Mouse (Mus musculus) liver, adult (tissue): ENCODE data around the gene Slc35e1.

Experiments used
- GATA4 ChIP-seq: IDR thresholded peaks from 2 replicates; pipeline ENCODE4 v1.6.1; 2014; ENCODE audit warnings: mild to moderate bottlenecking, low read length; ENCODE audit not compliant: insufficient replicate concordance

Slc35e1 gene

DNA sequence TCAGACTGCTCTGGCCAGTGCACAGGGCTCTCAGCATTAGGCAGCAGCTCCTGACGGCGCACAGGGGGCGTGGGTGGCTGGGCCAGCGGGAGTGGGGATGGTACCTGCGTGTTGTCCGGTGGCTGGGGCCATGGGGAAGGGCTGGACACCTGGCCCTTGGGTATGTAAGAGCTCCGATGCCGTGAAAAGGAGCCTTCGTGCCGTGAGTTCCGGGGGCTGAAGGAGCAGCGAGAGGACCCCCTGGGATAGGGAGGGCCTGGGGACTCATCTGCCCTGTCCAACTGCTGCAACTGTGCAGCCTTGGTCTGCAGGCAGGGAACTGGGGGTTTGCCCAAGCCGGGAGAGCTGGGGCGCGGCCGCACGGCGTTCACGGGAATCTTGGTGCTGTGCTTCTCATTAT lies 3.8 kb upstream of the Slc35e1 start:
- no peak for TF ChIP-seq GATA4

DNA sequence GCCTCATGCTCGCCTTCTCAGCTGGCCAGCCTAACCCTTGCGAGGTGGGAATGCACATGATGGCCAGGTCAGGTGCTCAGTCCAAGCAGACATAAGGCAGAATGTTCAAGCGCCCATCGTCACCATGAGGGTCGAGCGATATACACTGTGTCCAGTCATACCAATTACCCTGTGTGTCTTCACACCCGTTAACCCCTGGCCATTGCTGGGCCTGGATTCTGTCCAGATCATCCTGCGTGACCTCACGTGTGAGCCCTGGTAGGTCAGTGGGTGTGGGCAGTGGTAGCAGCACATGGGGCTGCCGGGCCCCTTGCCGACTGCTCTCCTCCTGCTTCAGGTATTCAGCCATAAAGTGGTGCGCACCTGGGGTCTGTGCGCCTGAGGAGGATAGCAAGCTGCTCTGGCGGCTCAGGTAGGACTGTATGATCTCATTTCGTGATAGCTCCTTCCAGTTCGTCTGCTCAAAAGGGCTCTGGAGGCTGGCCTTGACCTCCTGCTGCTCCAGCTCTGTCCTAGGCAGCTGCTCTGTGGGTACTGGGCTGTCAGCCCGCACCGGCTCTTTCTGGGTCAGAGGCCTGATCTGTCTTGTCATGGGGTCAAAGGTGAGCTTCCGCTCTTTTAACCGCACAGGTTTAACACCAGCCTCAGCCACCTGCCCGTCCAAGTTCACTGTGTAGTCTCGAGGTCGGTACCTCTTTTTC lies 3.1 kb upstream of the Slc35e1 start:
- no peak for TF ChIP-seq GATA4

DNA sequence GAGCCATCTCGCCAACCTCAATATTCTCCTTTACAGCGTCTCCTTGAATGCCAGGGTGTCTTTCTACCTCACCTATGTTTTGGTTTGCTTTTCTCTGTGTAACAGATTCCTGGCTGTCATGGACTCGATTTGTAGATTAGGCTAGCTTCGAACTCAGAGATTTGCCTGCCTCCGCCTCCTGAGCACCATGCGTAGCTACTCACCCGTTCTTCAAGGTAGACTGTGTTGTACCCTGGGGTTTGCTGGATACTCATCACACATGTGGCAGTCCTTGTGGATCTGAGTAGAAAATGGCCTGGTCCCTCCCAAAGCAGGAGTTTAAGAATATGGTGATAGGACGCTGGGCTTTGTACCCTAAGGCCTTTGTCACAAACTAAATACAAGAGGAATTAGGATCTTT lies 967 bp upstream of the Slc35e1 start:
- no peak for TF ChIP-seq GATA4

DNA sequence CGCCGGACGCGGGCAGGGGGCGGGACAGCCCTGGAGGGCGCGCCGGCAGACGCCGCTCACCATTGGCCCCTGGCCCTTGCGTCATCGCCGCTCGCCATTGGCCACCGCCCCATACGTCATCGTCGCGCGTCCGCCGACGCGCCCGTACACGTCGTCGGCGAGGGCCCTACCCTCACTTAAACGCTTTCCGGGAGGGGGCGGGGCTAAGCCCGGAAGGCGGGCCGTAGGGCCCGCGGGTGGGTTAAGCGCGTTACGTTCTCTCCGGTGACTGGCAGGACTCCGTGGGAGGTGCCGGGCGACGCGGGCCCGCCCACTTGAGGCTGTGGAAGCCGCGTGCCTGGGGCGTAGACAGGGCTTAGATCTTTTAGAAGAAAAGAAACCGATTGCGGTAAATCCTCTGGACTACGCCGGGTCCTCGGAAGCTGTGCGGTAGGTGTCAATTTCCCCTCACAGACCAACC lies 238 bp upstream of the Slc35e1 start:
- peak; percentile 25; the same call in 1 of the 2 replicates for TF ChIP-seq GATA4

DNA sequence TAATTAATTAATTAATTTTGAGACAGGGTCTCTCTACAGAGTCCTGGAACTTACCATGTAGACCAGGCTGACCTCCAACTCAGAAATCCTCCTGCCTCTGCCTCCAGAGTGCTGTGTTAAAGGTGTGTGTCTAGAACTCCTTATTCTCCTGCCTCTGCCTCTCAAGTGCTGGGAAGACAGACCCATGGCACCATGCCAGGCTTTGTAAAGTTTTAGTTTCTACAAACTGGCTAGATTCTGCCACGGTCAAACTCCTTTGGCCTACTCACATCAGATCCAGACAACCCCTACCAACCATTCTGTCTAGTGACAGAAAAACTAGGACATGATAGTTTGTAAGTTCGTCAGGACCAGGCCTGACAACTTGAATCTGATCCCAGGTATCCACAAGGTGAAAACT lies 1.4 kb downstream of the Slc35e1 start:
- no peak for TF ChIP-seq GATA4

DNA sequence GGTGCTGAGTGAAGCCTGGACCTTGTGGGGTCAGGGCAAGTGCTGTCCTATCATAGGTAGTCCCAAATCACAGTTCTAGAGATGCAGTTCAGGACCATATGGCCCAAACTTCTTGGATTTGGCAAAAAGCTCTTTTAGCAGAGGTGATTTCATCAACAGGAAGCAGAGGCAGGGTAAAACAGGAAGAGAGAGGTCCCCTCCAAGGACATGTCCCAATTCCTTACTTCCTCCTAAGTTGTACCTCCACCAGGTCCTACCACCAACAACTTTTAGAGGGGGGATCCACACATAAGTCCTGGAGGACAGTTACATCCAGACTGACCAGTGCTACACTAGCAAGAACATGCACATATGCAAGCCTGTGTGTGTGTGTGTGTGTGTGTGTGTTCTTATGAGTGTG lies 5.4 kb downstream of the Slc35e1 start:
- TF ChIP-seq GATA4, result no peak

DNA sequence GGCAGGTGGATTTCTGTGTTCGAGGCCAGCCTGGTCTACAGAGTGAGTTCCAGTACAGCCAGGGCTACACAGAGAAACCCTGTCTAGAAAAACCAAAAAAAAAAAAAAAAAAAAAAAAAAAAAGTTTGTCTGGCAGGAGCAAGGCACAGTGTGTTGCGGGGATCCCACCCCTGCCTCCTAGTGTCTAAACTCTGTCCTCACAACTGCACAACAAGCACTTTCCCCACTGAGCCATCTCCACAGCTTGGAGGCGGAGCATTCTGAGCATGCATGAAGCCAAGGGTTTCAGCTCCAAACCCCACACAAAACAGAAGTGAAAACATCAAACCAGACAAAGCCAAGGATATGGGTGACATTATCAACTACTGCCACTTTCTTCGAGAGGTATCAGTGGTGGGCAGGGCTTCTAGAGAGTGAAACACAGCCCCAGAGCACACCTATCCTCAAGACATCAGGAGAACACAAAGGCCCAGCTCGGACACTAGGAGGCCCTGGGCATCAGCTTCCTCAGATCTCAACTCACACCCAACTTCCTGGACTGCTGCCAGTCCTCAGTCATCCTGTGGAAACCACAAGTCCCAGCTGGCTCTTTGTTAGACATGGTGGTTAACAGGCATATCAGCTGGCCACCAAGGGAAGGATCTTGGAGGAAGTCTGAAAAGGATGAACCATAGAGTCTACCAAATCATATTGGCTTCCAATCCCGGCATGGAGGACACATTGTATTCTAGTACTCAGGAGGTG lies 6.8 kb downstream of the Slc35e1 start:
- no peak for TF ChIP-seq GATA4

DNA sequence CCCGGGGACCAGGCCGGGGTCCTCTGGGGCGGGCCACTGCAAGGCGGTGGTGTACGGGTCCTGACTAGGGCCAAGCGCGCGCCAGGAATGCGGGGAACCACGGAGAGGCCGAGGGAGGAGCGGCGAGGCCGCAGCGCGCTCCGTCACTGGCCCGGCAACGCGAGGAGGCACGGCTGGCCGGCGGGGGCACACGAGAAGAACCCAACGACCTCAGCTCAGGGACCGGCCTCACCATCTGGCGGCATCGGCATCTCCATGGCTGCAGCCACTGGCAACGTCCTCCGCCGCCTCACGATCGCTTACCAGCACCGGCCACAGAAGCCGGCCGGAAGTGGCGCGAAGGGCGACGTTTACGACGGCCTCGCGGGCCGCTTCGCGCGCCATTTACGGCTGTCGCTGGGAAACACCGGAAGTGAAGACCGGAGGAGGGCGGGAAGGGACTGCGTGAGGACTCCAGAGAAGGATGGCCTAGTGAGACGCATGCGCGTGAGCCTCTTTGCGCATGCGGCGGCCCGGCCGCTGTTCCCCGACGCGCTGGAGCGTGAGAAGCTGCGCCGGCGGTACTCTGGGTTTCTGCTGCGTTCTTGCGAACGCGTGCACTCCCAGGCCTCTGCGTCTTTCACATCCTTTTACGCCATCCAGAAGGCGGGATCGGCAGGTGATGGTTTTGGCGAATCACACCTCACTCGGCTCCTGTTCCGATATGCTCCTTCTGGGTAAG lies 17.4 kb downstream of the Slc35e1 start, which contains the start of gene Cherp:
Gene Cherp, minus strand, starts transcription at position 401 of the 721 bp plus-strand sequence.
- peak; percentile 76; the same call in 1 of the 2 replicates for TF ChIP-seq GATA4

DNA sequence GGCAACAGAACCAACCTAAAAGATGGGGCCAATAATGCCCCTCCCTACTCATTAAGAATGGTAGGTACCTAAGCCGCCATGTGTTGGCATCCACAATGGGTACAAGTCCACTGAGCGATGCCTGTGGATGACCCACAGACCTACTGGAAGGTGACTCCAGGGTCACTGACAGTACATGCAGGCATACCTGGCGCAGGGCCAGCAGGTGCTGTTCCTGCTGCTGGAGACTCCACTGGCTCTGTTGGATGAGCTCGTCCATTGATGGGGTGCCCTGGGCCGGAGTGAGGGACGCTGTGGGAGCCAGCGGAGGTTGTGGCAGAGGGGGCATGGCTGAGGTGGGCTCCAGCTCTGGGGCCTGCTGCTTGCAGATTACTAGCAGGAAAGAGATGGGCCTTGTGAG lies 21.7 kb downstream of the Slc35e1 start:
- no peak for TF ChIP-seq GATA4

DNA sequence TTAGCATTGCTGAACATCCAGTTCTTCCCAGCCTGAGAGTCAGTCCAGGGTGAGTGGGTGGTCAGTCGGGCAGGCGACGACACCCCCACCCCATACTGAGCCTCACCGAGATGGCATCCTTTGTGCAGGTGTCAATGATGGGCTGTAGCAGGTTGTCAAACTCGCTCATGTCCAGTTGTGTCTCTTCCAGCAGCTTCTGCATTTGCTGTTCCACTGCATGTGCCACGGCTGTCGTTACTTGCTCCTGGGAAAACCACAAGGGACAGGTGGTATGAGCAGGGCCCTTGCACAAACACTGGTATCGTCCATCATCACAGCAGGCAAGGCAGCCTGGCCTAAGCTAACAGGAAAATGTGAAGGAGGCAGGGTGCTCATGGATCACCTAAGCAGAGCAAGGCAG lies 22.4 kb downstream of the Slc35e1 start:
- no peak for TF ChIP-seq GATA4

DNA sequence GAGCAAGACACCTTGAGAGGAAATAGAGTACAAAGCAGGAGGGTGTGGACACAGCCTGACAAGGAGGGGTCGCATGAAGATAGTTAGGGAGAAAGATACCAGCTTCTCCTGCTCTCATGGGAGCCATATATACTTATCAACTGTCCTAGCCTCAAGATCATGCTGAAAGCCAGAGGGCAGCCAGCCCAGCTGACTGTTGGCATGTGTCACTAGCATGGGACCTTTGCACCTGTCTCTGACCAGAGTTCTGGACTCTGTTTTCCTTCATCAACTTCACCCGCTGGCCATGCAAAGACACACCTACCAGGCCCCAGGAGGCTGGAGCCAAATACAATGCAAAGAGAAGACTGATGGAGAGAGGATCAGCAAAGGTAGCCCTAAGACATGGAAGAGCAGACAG lies 23.2 kb downstream of the Slc35e1 start:
- TF ChIP-seq GATA4, result no peak

DNA sequence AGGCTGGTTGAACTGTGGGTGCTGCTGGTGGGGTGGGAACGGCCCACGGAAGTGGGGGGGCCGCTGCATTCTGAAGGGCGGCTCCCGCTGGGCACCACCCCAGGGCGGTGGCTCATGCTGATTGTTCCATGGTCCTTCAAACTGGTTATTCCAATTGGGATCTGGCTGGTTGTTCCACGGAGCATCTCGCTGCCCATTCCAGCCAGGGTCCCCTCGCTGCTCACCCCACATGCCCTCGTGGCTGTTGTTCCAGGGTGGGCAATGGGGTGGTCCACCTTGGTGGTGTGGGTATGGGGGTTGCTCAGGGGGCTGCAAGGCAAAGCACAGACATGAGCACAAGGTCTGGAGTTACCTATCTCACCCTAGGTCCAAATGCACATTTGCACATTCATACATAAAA lies 28.2 kb downstream of the Slc35e1 start:
- no peak for TF ChIP-seq GATA4

DNA sequence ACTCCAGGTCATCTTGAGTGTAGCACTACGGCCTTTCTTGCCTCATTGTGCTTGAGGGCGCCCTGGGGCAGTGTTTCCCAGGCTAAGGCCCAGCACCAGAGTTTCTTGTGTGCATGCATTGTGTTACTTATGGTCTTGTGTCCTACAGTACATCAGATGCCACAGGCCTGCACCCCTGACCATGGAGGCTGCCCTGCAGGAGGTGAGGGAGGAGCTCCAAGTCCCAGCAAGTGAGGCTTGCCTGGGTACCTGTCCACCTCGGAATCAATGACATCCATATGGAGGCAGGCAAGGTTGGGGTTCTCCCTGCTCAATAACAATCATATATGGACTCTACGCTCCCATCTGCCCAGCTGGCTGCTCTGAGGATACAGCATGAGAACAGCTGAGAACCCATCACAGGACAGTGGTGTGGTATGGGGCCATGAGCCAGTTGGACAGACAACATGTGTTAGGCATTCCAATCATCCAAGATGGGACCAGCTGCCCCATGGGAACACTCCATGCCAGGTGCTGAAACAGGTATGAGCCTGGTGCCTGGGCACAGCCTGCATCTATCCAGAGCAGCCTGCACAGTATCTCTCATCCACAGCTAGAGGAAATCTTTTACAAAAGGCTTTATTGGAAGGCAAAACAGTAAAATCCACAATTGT lies 32.4 kb downstream of the Slc35e1 start:
- TF ChIP-seq GATA4, result no peak

DNA sequence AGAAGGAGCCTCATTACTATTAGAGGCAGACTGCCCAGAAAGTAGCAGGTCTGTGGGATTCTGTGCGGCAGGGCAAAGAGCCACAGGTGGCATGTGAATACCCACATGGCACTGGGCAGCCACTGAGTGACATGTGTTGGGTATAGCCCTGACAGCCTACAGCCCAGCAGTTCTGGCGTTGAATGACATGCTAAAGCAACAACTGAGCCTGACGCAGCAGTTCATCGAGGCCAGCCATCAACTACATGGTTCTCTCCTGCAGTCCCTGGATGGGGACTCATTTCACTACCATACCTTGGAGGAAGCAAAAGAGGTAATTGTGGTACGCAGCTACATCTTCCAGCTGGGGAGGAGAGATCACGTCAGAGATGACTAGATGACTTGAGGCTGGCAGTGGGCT lies 34.0 kb downstream of the Slc35e1 start:
- no peak for TF ChIP-seq GATA4

DNA sequence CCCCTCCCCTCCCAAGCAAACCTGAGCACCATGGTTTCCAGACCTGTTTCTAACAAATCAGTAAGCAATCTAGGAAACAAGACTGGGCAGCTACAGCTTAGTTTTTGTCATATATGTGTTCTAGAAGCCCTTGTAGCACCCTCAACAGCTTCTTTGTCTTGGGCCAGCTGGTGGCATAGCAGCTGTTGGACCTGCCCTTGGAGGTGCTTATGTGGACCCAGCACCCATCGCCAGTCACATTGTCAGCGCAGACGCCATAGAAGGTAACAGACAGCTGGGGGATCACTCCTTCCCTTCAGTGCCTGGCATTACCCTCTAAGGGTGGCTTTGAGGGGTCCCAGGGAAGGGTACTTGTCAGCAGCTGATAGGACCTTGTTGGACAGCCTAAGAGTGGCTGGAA lies 34.6 kb downstream of the Slc35e1 start:
- TF ChIP-seq GATA4, result no peak
